Mouse (Mus musculus): Measurements from ENCODE around the gene Bpifb5.

- TF ChIP-seq MAFK (IDR thresholded peaks at IDR 0.05; ENCODE audit: insufficient read depth, low read depth, low read length): no peak
- TF ChIP-seq ZC3H11A (IDR thresholded peaks at IDR 0.05; ENCODE audit: borderline replicate concordance, low read depth, low read length): no peak
These were observed 29.5 kb upstream of the Bpifb5 start for GRCm38 (mm10) chr2:154193994-154194504.

Measured in ES-E14 (cell line).